Mouse (Mus musculus): ENCODE measurements around the gene Elp6.

- TF ChIP-seq POLR2A (IDR thresholded peaks at IDR 0.05; ENCODE audit: insufficient read depth, low read length) (no peak), EP300 (IDR thresholded peaks at IDR 0.05; ENCODE audit: insufficient read depth, low read depth, low read length) (no peak), CTCF (IDR thresholded peaks at IDR 0.05; ENCODE audit: low read depth, low read length) (no peak)
Measured at GRCm38 (mm10) chr9:110284075-110284697, 20.8 kb upstream of the Elp6 start.
